Mouse (Mus musculus) gonadal fat pad, adult 2 months (tissue): ENCODE measurements around the gene Fsd2. TPM values are rescaled to one million over a fixed set of nuclear protein-coding genes. Genes with fewer than 3 reads are reported as not detected.

Experiments
- polyA plus RNA-seq: library from polyadenylated mRNA; depleted of rRNA; stranded (reverse); fragments of >200 nt; gene quantifications from 2 replicates; pipeline ENCODE4 v1.2.3, GENCODE M21; 2012; rRNA removed

Gene Fsd2
- polyA plus RNA-seq, 1 experiment = 11.2 TPM

Other genes with a start within 250 kb of the Fsd2 start
- 1,391 and 1,754 TPM in 2 replicates for gene Rps17, start 221.7 kb downstream of the Fsd2 start, polyA plus RNA-seq
- gene Cpeb1, start 111.5 kb downstream of the Fsd2 start, polyA plus RNA-seq = 55.1 and 55.8 TPM in 2 replicates
- gene Ap3b2, start 73.0 kb downstream of the Fsd2 start, polyA plus RNA-seq = 45.8 and 49.7 TPM in 2 replicates
- gene BC048679, start 68.7 kb downstream of the Fsd2 start, polyA plus RNA-seq = 1,383 and 1,595 TPM in 2 replicates
- 19.1 and 21.6 TPM in 2 replicates for gene Whamm, start 4.3 kb upstream of the Fsd2 start, polyA plus RNA-seq
- gene Homer2, start 140.6 kb upstream of the Fsd2 start, polyA plus RNA-seq = 1.3 and 1.6 TPM in 2 replicates
- 16.7 and 17.7 TPM in 2 replicates for gene Ramac, start 196.0 kb upstream of the Fsd2 start, polyA plus RNA-seq
- 35.6 and 60.7 TPM in 2 replicates for gene 3110040N11Rik, start 222.5 kb upstream of the Fsd2 start, polyA plus RNA-seq